ENCODE assay signal across 26 mouse cellular contexts in genomic region chr1:161099721-161100405, GRCm38 (mm10). TPM values are rescaled to one million over a fixed set of nuclear protein-coding genes. Genes with fewer than 3 reads are reported as not detected.
DNase-seq lines count a peak whose midpoint lies in the region; ATAC-seq and TF ChIP-seq lines count a peak whose summit lies in the region.
"Had no signal": no experiment of that assay in that cellular context is flagged by ENCODE, and none has a peak within 500 bp of the region (broad histone marks: within the 10 kb centered on the region; RNA-seq: fewer than 3 reads in every experiment).

No protein-coding gene starts in this region.

- 54% methylated on average over 4 of the region's 4 CpGs for WGBS in liver, embryonic 11.5 days
- 12% methylated on average over 4 of the region's 4 CpGs for WGBS in liver, embryonic 14.5 days (ENCODE audit: insufficient replicate concordance)
- WGBS in forebrain, embryonic 12.5 days = 95% methylated on average over 4 of the region's 4 CpGs
- 95% methylated on average over 4 of the region's 4 CpGs for WGBS in forebrain, embryonic 15.5 days

- no peak overlapping the region for H3K9ac ChIP-seq in liver, embryonic 11.5 days (ENCODE audit: low read depth, low read length)
- H3K9ac ChIP-seq in liver, embryonic 14.5 days (replicated peaks) = peak overlapping the region; percentile 16; the same call in 1 of the 2 replicates
- no peak overlapping the region for H3K9ac ChIP-seq in forebrain, embryonic 12.5 days
- H3K9ac ChIP-seq in forebrain, embryonic 15.5 days (replicated peaks) = no peak overlapping the region
- H3K9ac ChIP-seq: embryonic facial prominence, embryonic 13.5 days; forebrain, embryonic 13.5 days; heart, embryonic 15.5 days; hindbrain, embryonic 13.5 days; intestine, embryonic 15.5 days had no signal

- no peak overlapping the region for H3K4me3 ChIP-seq in liver, embryonic 11.5 days (ENCODE audit: low read depth, low read length)
- H3K4me3 ChIP-seq in liver, embryonic 14.5 days (ENCODE audit: insufficient read depth in 1 of 2, low read depth in 2 of 2, low read length in 2 of 2) = no peak overlapping the region
- no peak overlapping the region for H3K4me3 ChIP-seq in forebrain, embryonic 12.5 days (replicated peaks)
- H3K4me3 ChIP-seq in forebrain, embryonic 15.5 days = no peak overlapping the region
- H3K4me3 ChIP-seq: embryonic facial prominence, embryonic 13.5 days; forebrain, embryonic 13.5 days; heart, embryonic 15.5 days; hindbrain, embryonic 13.5 days; intestine, embryonic 15.5 days had no signal

- no peaks in the 10 kb centered on the region for H3K27me3 ChIP-seq in liver, embryonic 11.5 days (replicated peaks; ENCODE audit: control insufficient read depth, insufficient read depth, low read length)
- H3K27me3 ChIP-seq in liver, embryonic 14.5 days (ENCODE audit: control insufficient read depth, insufficient read depth, low read length) = no peaks in the 10 kb centered on the region
- H3K27me3 ChIP-seq in forebrain, embryonic 12.5 days = no peaks in the 10 kb centered on the region
- no peaks in the 10 kb centered on the region for H3K27me3 ChIP-seq in forebrain, embryonic 15.5 days
- H3K27me3 ChIP-seq: embryonic facial prominence, embryonic 13.5 days; forebrain, embryonic 13.5 days; heart, embryonic 15.5 days; hindbrain, embryonic 13.5 days; intestine, embryonic 15.5 days had no signal

- H3K4me1 ChIP-seq in liver, embryonic 11.5 days (replicated peaks; ENCODE audit: control insufficient read depth, insufficient read depth, low read length) = no peaks in the 10 kb centered on the region; the same call in 1 of the 2 replicates
- peaks cover 4 to 8% of the 10 kb centered on the region in 2 experiments; a peak in 2 of 4 replicates for H3K4me1 ChIP-seq in liver, embryonic 14.5 days (replicated peaks; ENCODE audit: control insufficient read depth in 2 of 2, insufficient read depth in 2 of 2, low read length in 1 of 2)
- no peaks in the 10 kb centered on the region for H3K4me1 ChIP-seq in forebrain, embryonic 12.5 days
- no peaks in the 10 kb centered on the region for H3K4me1 ChIP-seq in forebrain, embryonic 15.5 days
- H3K4me1 ChIP-seq: embryonic facial prominence, embryonic 13.5 days; forebrain, embryonic 13.5 days; heart, embryonic 15.5 days; hindbrain, embryonic 13.5 days; intestine, embryonic 15.5 days had no signal

- TF ChIP-seq CTCF in liver, embryonic 14.5 days (IDR thresholded peaks at IDR 0.05; ENCODE audit: low read depth) = no peak

- peak overlapping the region; percentile 56 for H3K4me2 ChIP-seq in liver, embryonic 11.5 days
- peak overlapping the region; percentile 40 for H3K4me2 ChIP-seq in liver, embryonic 14.5 days (ENCODE audit: low read depth)
- H3K4me2 ChIP-seq in forebrain, embryonic 12.5 days = no peak overlapping the region
- H3K4me2 ChIP-seq in forebrain, embryonic 15.5 days (replicated peaks) = no peak overlapping the region
- H3K4me2 ChIP-seq: embryonic facial prominence, embryonic 13.5 days; forebrain, embryonic 13.5 days; heart, embryonic 11.5 days; heart, embryonic 15.5 days; hindbrain, embryonic 13.5 days; intestine, embryonic 15.5 days had no signal

- H3K27ac ChIP-seq in liver, embryonic 11.5 days (ENCODE audit: low read depth, low read length) = peak overlapping the region; percentile 73
- H3K27ac ChIP-seq in liver, embryonic 14.5 days = peak overlapping the region; percentile 30; the same call in 1 of the 2 replicates
- no peak overlapping the region for H3K27ac ChIP-seq in forebrain, embryonic 12.5 days
- H3K27ac ChIP-seq in forebrain, embryonic 15.5 days (replicated peaks) = no peak overlapping the region
- H3K27ac ChIP-seq: embryonic facial prominence, embryonic 13.5 days; forebrain, embryonic 13.5 days; heart, embryonic 15.5 days; hindbrain, embryonic 13.5 days; intestine, embryonic 15.5 days had no signal

- peak; percentile 71 for TF ChIP-seq EP300 in liver, embryonic 14.5 days (IDR thresholded peaks at IDR 0.05; ENCODE audit: low read depth)

- H3K36me3 ChIP-seq in liver, embryonic 11.5 days (ENCODE audit: control insufficient read depth, insufficient read depth, low read length) = peaks cover 6% of the 10 kb centered on the region; the same call in 1 of the 2 replicates
- peaks cover 3% of the 10 kb centered on the region; the same call in 1 of the 2 replicates for H3K36me3 ChIP-seq in liver, embryonic 14.5 days (replicated peaks; ENCODE audit: control insufficient read depth, insufficient read depth, low read depth)
- H3K36me3 ChIP-seq in forebrain, embryonic 12.5 days (replicated peaks) = peaks cover 27% of the 10 kb centered on the region
- H3K36me3 ChIP-seq in forebrain, embryonic 15.5 days = peaks cover 44% of the 10 kb centered on the region
- H3K36me3 ChIP-seq: intestine, embryonic 15.5 days had no signal

- DNase-seq in liver, embryonic 11.5 days (ENCODE audit: low spot score) = no peak
- no peak for DNase-seq in liver
- DNase-seq in liver, embryonic 14.5 days (ENCODE audit: low read depth in 3 of 3, low spot score in 3 of 3) = peak; percentile 24 to 46 (median 26)
- DNase-seq in heart, adult 9 months (ENCODE audit: low spot score in 2 of 2) = no peak
- DNase-seq: adrenal gland, postnatal 10 days; B cell, adult 2 months; cerebellum, adult 2 months; cerebellum, postnatal 10 days; heart, adult 18-20 months; heart, postnatal 14 days had no signal

- no peaks in the 10 kb centered on the region for H3K9me3 ChIP-seq in liver, embryonic 11.5 days (ENCODE audit: control insufficient read depth, low read length)
- H3K9me3 ChIP-seq in liver, embryonic 14.5 days (ENCODE audit: control insufficient read depth, low read length) = no peaks in the 10 kb centered on the region
- H3K9me3 ChIP-seq in forebrain, embryonic 12.5 days = no peaks in the 10 kb centered on the region
- H3K9me3 ChIP-seq in forebrain, embryonic 15.5 days = no peaks in the 10 kb centered on the region
- H3K9me3 ChIP-seq: embryonic facial prominence, embryonic 13.5 days; forebrain, embryonic 13.5 days; heart, embryonic 15.5 days; hindbrain, embryonic 13.5 days; intestine, embryonic 15.5 days had no signal

- peak; percentile 95 for ATAC-seq in liver, embryonic 11.5 days (replicated peaks; ENCODE audit: low FRiP score)
- ATAC-seq in liver, embryonic 14.5 days (ENCODE audit: insufficient read depth) = peak; percentile 89
- ATAC-seq in megakaryocyte progenitor cell, adult 5-6 weeks (replicated peaks; ENCODE audit: poor library complexity) = peak; percentile 90
- ATAC-seq in forebrain, embryonic 12.5 days (ENCODE audit: low FRiP score) = no peak
- ATAC-seq in forebrain, embryonic 15.5 days (replicated peaks) = no peak
- ATAC-seq: CD4-positive, CD25-positive, alpha-beta regulatory T cell, adult 4 months; forebrain, embryonic 13.5 days; intestine, embryonic 15.5 days had no signal

RNA-seq across cellular contexts. Expression of gene Cenpl, which starts 29.4 kb away (rescaled TPM):
- polyA plus RNA-seq in liver, embryonic 11.5 days (2014; fragmentation: Nextera tagmentation; extraction: Ambion mirVana) = 34.7 and 39.0 TPM in 2 replicates
- polyA plus RNA-seq in liver, embryonic 14.5 days (2012; rRNA removed) = 8.7 and 14.5 TPM in 2 replicates
- 36.5 and 39.0 TPM in 2 replicates for polyA plus RNA-seq in liver, embryonic 14.5 days (2014; fragmentation: Nextera tagmentation; extraction: Ambion mirVana)
- 38.1 and 41.3 TPM in 2 replicates for total RNA-seq in megakaryocyte progenitor cell, adult 5-6 weeks (2015)
- total RNA-seq in megakaryocyte progenitor cell, adult 5-6 weeks (2017) = 7.3 and 8.3 TPM in 2 replicates
- 38.3 and 39.7 TPM in 2 replicates for polyA plus RNA-seq in forebrain, embryonic 12.5 days (2016; fragmentation: Nextera tagmentation; extraction: Ambion mirVana)
- 20.4 and 22.1 TPM in 2 replicates for polyA plus RNA-seq in forebrain, embryonic 15.5 days (2015; fragmentation: Nextera tagmentation; extraction: Ambion mirVana)

RNA-seq across cellular contexts. Expression of gene Dars2, which starts 29.4 kb away (rescaled TPM):
- polyA plus RNA-seq in liver, embryonic 11.5 days (2014; fragmentation: Nextera tagmentation; extraction: Ambion mirVana) = 68.3 and 84.3 TPM in 2 replicates
- 14.6 and 18.2 TPM in 2 replicates for polyA plus RNA-seq in liver, embryonic 14.5 days (2012; rRNA removed)
- polyA plus RNA-seq in liver, embryonic 14.5 days (2014; fragmentation: Nextera tagmentation; extraction: Ambion mirVana) = 37.2 and 37.7 TPM in 2 replicates
- 38.7 and 40.5 TPM in 2 replicates for total RNA-seq in megakaryocyte progenitor cell, adult 5-6 weeks (2015)
- 35.8 and 43.6 TPM in 2 replicates for total RNA-seq in megakaryocyte progenitor cell, adult 5-6 weeks (2017)
- 49.0 and 49.3 TPM in 2 replicates for polyA plus RNA-seq in forebrain, embryonic 12.5 days (2016; fragmentation: Nextera tagmentation; extraction: Ambion mirVana)
- 33.6 and 34.6 TPM in 2 replicates for polyA plus RNA-seq in forebrain, embryonic 15.5 days (2015; fragmentation: Nextera tagmentation; extraction: Ambion mirVana)

RNA-seq across cellular contexts. Expression of gene Klhl20, which starts 31.4 kb away (rescaled TPM):
- 14.6 and 16.0 TPM in 2 replicates for polyA plus RNA-seq in liver, embryonic 11.5 days (2014; fragmentation: Nextera tagmentation; extraction: Ambion mirVana)
- polyA plus RNA-seq in liver, embryonic 14.5 days (2012; rRNA removed) = 4.3 and 5.1 TPM in 2 replicates
- polyA plus RNA-seq in liver, embryonic 14.5 days (2014; fragmentation: Nextera tagmentation; extraction: Ambion mirVana) = 4.6 and 5.2 TPM in 2 replicates
- total RNA-seq in megakaryocyte progenitor cell, adult 5-6 weeks (2015) = 25.4 and 31.6 TPM in 2 replicates
- 14.2 and 19.9 TPM in 2 replicates for total RNA-seq in megakaryocyte progenitor cell, adult 5-6 weeks (2017)
- 20.9 and 21.4 TPM in 2 replicates for polyA plus RNA-seq in forebrain, embryonic 12.5 days (2016; fragmentation: Nextera tagmentation; extraction: Ambion mirVana)
- polyA plus RNA-seq in forebrain, embryonic 15.5 days (2015; fragmentation: Nextera tagmentation; extraction: Ambion mirVana) = 18.4 and 18.9 TPM in 2 replicates

RNA-seq across cellular contexts. Expression of gene Ankrd45, which starts 42.6 kb away (rescaled TPM):
- 0.53 and 0.74 TPM in 2 replicates for polyA plus RNA-seq in liver, embryonic 11.5 days (2014; fragmentation: Nextera tagmentation; extraction: Ambion mirVana)
- 0.02 TPM in 2 replicates for polyA plus RNA-seq in liver, embryonic 14.5 days (2012; rRNA removed)
- polyA plus RNA-seq in liver, embryonic 14.5 days (2014; fragmentation: Nextera tagmentation; extraction: Ambion mirVana) = 0.09 TPM in 1 of 2 replicates, not detected in the other
- total RNA-seq in megakaryocyte progenitor cell, adult 5-6 weeks (2015) = not detected in 2 replicates
- total RNA-seq in megakaryocyte progenitor cell, adult 5-6 weeks (2017) = not detected in 2 replicates
- polyA plus RNA-seq in forebrain, embryonic 12.5 days (2016; fragmentation: Nextera tagmentation; extraction: Ambion mirVana) = 10.0 and 10.4 TPM in 2 replicates
- 22.3 and 22.4 TPM in 2 replicates for polyA plus RNA-seq in forebrain, embryonic 15.5 days (2015; fragmentation: Nextera tagmentation; extraction: Ambion mirVana)
- total RNA-seq: gastrocnemius, adult 8-10 months; gastrocnemius, postnatal 4 days; hematopoietic stem cell, adult 5-6 weeks; MEL had no signal
- polyA plus RNA-seq: CD4-positive, CD25-positive, alpha-beta regulatory T cell, adult 4 months had no signal

RNA-seq across cellular contexts. Expression of gene Tex50, which starts 59.3 kb away (rescaled TPM):
- polyA plus RNA-seq in liver, embryonic 11.5 days (2014; fragmentation: Nextera tagmentation; extraction: Ambion mirVana) = not detected in 2 replicates
- not detected in 2 replicates for polyA plus RNA-seq in liver, embryonic 14.5 days (2012; rRNA removed)
- not detected in 2 replicates for polyA plus RNA-seq in liver, embryonic 14.5 days (2014; fragmentation: Nextera tagmentation; extraction: Ambion mirVana)
- not detected in 2 replicates for total RNA-seq in megakaryocyte progenitor cell, adult 5-6 weeks (2015)
- total RNA-seq in megakaryocyte progenitor cell, adult 5-6 weeks (2017) = not detected in 2 replicates
- polyA plus RNA-seq in forebrain, embryonic 12.5 days (2016; fragmentation: Nextera tagmentation; extraction: Ambion mirVana) = 0.32 and 0.44 TPM in 2 replicates
- 0.66 and 1.0 TPM in 2 replicates for polyA plus RNA-seq in forebrain, embryonic 15.5 days (2015; fragmentation: Nextera tagmentation; extraction: Ambion mirVana)
- total RNA-seq: adrenal gland, postnatal 10 days; adrenal gland, postnatal 4 days; gastrocnemius, adult 8-10 months; gastrocnemius, postnatal 4 days; heart, adult 18-20 months; heart, postnatal 14 days; hematopoietic stem cell, adult 5-6 weeks; MEL had no signal
- polyA plus RNA-seq: brain, embryonic 14.5 days; CD4-positive, CD25-positive, alpha-beta regulatory T cell, adult 4 months; cerebellum, adult 2 months; intestine, embryonic 15.5 days had no signal

Comparison
In these comparisons a context has a peak if more than half of its experiments do, and no peak if none do; other contexts are left out.
1. DNase-seq: peak in liver, embryonic 14.5 days (3 of 3); none in liver, embryonic 11.5 days (single experiment), liver (single experiment) and heart, adult 9 months (0 of 2).
2. ATAC-seq: peak in liver, embryonic 11.5 days (single experiment), liver, embryonic 14.5 days (single experiment) and megakaryocyte progenitor cell, adult 5-6 weeks (single experiment); none in forebrain, embryonic 12.5 days (single experiment) and forebrain, embryonic 15.5 days (single experiment).
3. H3K27ac ChIP-seq: peak in liver, embryonic 11.5 days (single experiment) and liver, embryonic 14.5 days (single experiment); none in forebrain, embryonic 12.5 days (single experiment) and forebrain, embryonic 15.5 days (single experiment).
4. H3K4me2 ChIP-seq: peak in liver, embryonic 11.5 days (single experiment) and liver, embryonic 14.5 days (single experiment); none in forebrain, embryonic 12.5 days (single experiment) and forebrain, embryonic 15.5 days (single experiment).